Mouse (Mus musculus): ENCODE measurements around the gene Kif1b. TPM values are rescaled to one million over a fixed set of nuclear protein-coding genes. Genes with fewer than 3 reads are reported as not detected.
A peak's percentile ranks its signal among the peaks of the same experiment; 100 is the strongest.

Kif1b gene
- 59.4 and 63.5 TPM in 2 replicates for polyA plus RNA-seq (2012; ENCODE audit: insufficient read depth, insufficient read length, missing spikeins)

DNA sequence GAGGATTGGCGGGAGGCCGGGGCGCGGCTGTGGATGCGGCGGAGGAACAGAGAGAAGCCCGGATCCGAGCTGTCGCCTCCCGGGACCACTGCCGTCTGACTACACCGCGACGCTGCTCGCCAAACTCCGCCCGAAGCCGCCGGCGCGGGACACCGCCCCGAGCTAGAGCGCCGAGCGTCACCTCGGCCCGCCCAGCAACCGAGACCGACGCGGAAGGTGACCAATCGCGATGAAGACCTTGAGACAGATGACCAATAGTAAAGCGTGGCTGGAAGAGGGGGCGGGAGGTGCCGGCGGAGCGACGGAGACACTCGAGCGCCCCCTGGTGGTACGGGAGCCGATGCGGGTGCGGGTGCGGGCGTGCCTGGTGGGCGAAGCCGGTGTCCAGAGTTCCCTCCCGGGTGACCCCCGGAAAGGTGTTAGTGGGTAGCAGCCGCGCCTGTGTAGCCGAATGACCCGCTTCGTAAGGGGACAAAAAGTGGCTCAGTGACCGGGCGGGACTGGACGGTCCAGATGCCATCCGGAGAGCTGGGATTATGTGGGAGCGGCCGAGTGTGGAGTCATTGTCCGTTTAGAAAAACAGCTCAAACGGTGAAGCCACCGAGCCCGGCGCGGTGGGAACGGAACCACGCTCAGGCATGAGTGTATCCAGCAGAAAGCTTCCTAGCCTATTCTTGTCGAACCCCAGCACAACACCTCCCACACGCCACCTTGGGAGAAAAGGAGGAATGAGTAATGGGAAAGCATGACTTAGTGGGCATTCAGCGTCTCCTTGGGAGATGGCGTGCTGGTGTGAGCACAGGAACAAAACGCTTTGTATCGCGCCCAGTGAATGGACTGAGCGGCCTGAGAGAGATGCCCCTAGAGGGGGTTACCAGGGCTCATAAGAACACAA lies at the start of gene Kif1b:
Kif1b (minus strand) TSS at position 98 of the 895 bp plus-strand sequence.
- H3K4me1 ChIP-seq (ENCODE audit: control insufficient read depth, insufficient read depth, insufficient read length, low read length), result peaks cover 12% of the 10 kb centered on the region
- peak within 1 kb of the TSS; percentile 83 for H3K4me3 ChIP-seq (ENCODE audit: insufficient read depth, low read depth, low read length)
- peak within 1 kb of the TSS; percentile 87 for H3K27ac ChIP-seq (replicated peaks; ENCODE audit: low read depth, low read length)

DNA sequence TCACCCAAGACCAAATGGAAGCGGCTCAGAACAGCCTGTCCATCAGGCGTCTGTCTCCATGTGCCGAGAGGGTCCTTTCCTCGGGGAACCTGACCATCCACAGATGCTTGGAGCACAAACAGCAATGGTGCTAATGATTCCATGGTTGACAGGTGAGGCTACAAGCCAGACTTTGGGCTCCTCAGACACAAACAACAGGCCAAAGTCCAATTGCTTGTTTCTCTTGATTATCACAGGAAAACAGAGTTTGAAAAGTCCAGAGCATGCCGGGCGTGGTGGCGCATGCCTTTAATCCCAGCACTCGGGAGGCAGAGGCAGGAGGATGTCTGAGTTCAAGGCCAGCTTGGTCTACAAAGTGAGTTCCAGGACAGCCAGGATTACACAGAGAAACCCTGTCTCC lies 47.2 kb upstream of the Kif1b start:
- Histone ChIP-seq H3K4me1 (ENCODE audit: control insufficient read depth, insufficient read depth, insufficient read length, low read length) (no peaks in the 10 kb centered on the region), H3K27ac (replicated peaks; ENCODE audit: low read depth, low read length) (no peak overlapping the region), H3K4me3 (ENCODE audit: insufficient read depth, low read depth, low read length) (no peak overlapping the region)

DNA sequence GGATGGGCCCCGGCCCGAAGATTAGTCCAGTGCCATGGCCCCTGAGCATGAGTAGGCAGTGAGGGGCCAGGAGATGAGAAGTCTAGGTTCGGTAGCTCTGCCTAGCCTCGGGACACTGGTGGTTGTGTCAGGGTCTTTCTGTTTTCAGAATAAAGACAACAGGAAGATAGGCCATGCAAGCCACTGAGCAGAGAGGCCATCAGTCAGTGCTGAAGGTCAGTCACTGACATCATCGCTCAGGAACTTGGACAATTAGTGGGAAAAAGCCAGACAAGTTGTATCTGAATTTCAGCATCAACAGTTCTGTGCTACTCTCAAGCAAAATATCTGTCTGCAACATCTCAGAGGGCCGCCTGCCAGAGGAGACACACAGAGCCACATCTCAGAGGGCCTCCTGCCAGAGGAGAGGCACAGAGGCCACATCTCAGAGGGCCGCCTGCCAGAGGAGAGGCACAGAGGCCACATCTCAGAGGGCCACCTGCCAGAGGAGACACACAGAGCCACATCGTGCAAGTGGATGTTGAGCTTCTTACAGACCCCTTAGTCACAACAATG lies 44.2 kb upstream of the Kif1b start:
- Histone ChIP-seq H3K4me1 (ENCODE audit: control insufficient read depth, insufficient read depth, insufficient read length, low read length) (no peaks in the 10 kb centered on the region), H3K4me3 (ENCODE audit: insufficient read depth, low read depth, low read length) (no peak overlapping the region)

DNA sequence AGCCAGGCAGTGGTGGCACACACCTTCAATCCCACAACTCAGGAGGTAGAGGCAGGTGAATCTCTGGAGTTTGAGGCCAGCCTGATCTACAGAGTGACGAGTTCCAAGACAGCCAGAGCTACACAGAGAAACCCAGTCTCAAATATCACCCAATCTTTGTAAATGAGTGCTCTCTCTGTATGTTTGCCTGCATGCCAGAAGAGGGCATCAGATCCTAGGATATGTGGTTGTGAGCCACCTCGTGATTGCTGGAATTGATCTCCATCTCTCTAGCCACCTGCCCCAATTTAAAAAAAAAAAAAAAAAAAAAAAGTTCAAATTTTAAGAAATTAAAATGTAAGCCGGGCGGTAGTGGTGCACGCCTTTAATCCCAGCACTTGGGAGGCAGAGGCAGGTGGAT lies 41.5 kb upstream of the Kif1b start:
- no peaks in the 10 kb centered on the region for H3K4me1 ChIP-seq (ENCODE audit: control insufficient read depth, insufficient read depth, insufficient read length, low read length)
- no peak overlapping the region for H3K27ac ChIP-seq (replicated peaks; ENCODE audit: low read depth, low read length)
- H3K4me3 ChIP-seq (ENCODE audit: insufficient read depth, low read depth, low read length), result no peak overlapping the region

More for the DNA sequence above, 44.2 kb upstream of the Kif1b start:
- no peak overlapping the region for H3K27ac ChIP-seq (replicated peaks; ENCODE audit: low read depth, low read length)

DNA sequence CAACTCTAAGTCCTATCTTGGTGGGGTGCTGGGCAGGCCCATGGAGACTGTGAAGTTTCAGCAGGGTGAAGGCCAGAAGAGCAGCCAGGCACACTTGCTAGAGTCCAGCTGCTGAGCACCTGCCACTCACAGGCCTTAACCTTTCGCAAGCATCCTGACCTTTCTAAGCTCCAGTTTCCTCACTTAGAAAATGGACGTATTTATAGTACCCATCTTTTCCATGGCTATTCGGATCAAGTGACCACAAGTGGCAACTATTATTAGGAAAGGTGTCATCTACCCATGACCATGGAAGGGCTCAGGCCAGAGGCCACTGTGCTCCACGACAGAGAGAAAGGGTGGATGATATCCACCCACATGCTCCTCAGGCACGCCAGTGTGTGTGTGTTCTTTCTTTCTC lies 38.4 kb upstream of the Kif1b start:
- Histone ChIP-seq H3K4me1 (ENCODE audit: control insufficient read depth, insufficient read depth, insufficient read length, low read length) (no peaks in the 10 kb centered on the region; the same call in 1 of the 2 replicates), H3K4me3 (ENCODE audit: insufficient read depth, low read depth, low read length) (no peak overlapping the region), H3K27ac (replicated peaks; ENCODE audit: low read depth, low read length) (no peak overlapping the region)

DNA sequence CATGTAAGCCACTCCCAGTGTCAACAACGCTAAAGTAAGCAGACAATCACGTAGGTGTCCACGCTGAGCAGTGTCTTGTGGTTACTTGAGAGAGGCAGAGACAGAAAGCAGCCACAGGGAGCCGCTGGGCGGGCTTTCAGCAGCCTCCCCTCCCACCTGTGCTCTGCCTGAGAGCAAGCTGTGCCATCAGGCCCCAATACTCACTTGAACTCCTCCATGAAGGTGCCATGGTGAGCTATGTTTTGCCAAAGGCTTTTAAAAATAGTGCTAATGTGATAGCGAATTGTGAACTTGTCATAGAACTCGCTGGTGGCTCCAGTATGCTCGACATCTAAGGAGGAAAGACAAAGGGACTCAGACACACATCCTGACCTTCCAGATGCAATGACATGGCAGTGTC lies 36.8 kb upstream of the Kif1b start:
- Histone ChIP-seq H3K4me1 (ENCODE audit: control insufficient read depth, insufficient read depth, insufficient read length, low read length) (no peaks in the 10 kb centered on the region; the same call in 1 of the 2 replicates), H3K4me3 (ENCODE audit: insufficient read depth, low read depth, low read length) (no peak overlapping the region), H3K27ac (replicated peaks; ENCODE audit: low read depth, low read length) (no peak overlapping the region)

DNA sequence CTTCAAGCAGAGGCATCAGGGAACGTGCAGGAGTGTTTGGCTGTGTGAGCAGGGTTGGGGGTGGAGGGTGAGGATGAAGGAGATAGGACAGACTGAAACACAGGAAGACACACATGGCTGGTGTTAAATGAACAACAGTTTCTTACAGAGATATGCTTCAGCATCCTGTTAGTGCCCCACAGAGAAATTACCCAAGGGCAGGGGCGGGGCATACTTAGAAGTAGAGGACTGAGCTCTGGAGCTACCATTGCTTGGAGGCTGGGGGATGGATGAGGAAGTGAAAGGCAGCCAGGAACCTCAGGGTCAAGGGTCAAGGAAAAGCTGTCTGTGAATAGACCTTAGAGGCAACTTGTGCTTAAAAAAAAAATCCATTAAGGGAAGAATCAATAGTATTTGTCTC lies 33.2 kb upstream of the Kif1b start:
- H3K4me1 ChIP-seq (ENCODE audit: control insufficient read depth, insufficient read depth, insufficient read length, low read length), result no peaks in the 10 kb centered on the region; the same call in 1 of the 2 replicates
- H3K27ac ChIP-seq (replicated peaks; ENCODE audit: low read depth, low read length), result no peak overlapping the region
- no peak overlapping the region for H3K4me3 ChIP-seq (ENCODE audit: insufficient read depth, low read depth, low read length)

DNA sequence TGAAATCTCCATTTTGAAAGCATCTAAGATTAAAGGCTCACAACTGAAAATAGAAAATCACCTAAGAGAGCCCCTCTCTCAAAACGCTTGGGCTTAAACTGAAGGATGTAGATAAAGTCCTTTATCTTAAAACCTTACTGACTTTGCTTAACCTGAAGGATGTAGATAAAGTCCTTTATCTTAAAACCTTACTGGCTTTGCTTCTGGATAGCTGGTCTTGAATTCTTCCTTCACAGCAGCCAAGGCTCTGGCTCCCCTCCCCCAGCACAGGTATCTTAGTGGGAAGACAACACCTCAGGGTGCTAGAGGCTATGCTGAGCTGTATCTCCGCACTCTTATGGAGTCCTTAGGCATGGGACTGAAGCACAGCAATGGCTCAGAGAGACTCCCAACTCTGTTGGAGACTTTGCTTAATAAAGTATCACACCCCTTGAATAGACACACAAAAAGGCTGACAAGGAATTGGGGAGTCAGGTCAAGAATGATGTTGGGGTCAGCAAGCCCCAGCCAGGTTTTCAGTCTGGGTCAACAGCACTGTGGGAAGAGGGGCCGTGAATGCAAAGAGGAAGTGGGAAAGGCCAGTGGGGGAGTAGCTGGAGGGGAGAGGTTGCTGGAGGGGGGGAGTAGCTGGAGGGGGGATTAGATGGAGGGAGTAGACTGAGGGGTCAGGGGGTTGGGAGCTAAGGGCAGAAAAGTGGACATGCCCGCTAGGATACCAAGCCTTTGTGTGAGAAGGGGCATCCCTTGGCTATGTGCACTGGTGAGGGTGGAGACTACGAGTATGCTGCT lies 32.1 kb upstream of the Kif1b start:
- Histone ChIP-seq H3K4me1 (ENCODE audit: control insufficient read depth, insufficient read depth, insufficient read length, low read length) (no peaks in the 10 kb centered on the region; the same call in 1 of the 2 replicates), H3K27ac (replicated peaks; ENCODE audit: low read depth, low read length) (no peak overlapping the region), H3K4me3 (ENCODE audit: insufficient read depth, low read depth, low read length) (no peak overlapping the region)

DNA sequence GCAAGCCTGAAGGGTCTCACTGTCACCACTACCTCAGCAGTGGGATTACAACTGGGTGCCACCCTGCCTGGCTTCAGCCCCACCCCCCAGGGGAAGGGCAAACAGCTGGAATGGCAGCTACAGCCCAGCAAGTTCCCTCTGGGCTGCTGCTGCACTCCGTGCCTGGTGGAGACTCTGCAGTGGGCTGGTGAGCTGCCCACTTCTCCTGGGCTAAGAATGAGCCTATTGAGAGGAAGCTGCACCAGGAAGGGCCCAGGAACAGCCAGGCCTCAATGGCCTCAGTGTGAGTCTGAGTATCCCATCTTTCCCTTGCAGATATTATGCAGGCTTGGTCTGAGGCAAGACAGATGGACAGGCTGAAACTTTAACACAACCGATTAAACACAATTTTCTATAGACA lies 30.6 kb upstream of the Kif1b start:
- Histone ChIP-seq H3K4me3 (ENCODE audit: insufficient read depth, low read depth, low read length) (no peak overlapping the region), H3K27ac (replicated peaks; ENCODE audit: low read depth, low read length) (no peak overlapping the region), H3K4me1 (ENCODE audit: control insufficient read depth, insufficient read depth, insufficient read length, low read length) (no peaks in the 10 kb centered on the region; the same call in 1 of the 2 replicates)

DNA sequence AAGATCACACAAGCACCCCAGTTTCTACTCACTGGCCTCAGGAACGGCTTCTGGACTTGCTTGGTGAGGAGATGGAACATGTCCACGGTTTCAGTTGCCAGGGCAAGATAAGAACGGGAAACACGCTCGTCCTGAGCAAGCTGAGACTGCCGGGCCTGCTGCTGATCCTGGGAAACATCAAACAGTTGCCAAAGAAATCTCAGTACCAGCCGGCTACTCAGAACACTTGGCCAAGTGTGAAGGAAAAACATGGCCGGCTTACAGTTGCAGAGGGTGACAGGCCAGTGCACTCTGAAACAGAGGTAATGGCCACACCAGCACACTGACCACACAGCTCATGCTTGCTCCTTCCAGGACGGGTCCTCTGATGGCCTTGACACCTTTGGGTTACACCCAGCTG lies 29.9 kb upstream of the Kif1b start:
- Histone ChIP-seq H3K27ac (replicated peaks; ENCODE audit: low read depth, low read length) (no peak overlapping the region), H3K4me3 (ENCODE audit: insufficient read depth, low read depth, low read length) (no peak overlapping the region)

DNA sequence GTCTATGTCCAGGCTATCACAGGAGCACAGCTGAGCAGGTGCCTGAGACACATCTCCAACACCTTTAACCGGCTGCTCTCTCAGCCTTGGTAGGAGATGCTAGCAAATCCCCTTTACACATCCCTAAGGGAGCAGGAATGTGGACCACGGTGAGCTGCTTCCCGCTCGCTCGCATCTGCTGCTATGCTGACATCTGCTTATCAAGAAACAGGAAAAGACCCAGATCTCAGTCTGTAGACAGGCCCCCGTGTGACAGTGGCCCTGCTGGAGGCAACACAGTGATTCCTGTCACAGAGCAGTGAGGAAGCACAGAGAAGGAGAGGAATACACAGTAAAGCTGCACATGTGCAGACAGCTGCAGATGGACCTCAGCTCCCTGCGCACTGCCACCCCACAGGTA lies 28.8 kb upstream of the Kif1b start:
- Histone ChIP-seq H3K27ac (replicated peaks; ENCODE audit: low read depth, low read length) (no peak overlapping the region), H3K4me1 (ENCODE audit: control insufficient read depth, insufficient read depth, insufficient read length, low read length) (no peaks in the 10 kb centered on the region; the same call in 1 of the 2 replicates)

More for the DNA sequence above, 29.9 kb upstream of the Kif1b start:
- H3K4me1 ChIP-seq (ENCODE audit: control insufficient read depth, insufficient read depth, insufficient read length, low read length), result no peaks in the 10 kb centered on the region; the same call in 1 of the 2 replicates

DNA sequence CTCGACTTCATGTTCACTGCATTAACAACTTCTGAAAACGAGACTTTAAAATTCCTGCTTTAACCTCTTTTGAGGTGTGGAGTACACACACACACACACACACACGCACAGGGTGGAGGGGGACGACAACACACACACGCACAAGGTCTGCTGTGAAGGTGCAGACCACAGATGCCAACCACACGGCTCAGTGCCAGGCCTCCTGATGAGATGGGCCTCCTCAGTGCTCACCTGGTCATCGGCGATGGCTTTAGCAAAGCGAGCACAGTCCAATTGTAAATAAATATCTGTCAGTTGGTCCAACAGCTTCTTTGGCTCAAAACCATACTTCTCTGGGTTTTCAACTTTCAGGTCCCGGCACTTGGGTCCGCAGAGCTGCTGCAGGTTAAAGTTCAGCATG lies 27.4 kb upstream of the Kif1b start:
- H3K27ac ChIP-seq (replicated peaks; ENCODE audit: low read depth, low read length), result no peak overlapping the region
- no peaks in the 10 kb centered on the region for H3K4me1 ChIP-seq (ENCODE audit: control insufficient read depth, insufficient read depth, insufficient read length, low read length)
- no peak overlapping the region for H3K4me3 ChIP-seq (ENCODE audit: insufficient read depth, low read depth, low read length)

More for the DNA sequence above, 28.8 kb upstream of the Kif1b start:
- H3K4me3 ChIP-seq (ENCODE audit: insufficient read depth, low read depth, low read length), result no peak overlapping the region

DNA sequence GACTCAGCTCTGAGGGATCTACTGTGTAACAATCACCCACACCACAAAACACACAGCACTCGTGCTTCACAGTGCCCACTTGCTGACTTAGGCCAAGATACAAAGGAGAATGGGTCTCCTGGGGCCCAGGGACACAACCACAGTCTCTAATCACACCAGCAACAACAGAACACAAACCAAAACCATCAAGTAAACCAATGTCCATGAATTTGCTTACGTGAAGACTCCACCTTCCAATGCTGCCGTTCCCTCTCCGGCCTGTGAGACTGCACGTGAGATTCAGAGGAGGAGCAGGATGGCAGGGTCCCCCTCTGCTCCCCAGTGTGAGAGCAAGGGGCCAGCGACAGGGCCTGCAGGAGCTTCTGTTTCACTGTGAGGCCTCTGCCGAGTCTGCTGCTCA lies 25.2 kb upstream of the Kif1b start:
- Histone ChIP-seq H3K4me3 (ENCODE audit: insufficient read depth, low read depth, low read length) (no peak overlapping the region), H3K4me1 (ENCODE audit: control insufficient read depth, insufficient read depth, insufficient read length, low read length) (no peaks in the 10 kb centered on the region), H3K27ac (replicated peaks; ENCODE audit: low read depth, low read length) (no peak overlapping the region)

DNA sequence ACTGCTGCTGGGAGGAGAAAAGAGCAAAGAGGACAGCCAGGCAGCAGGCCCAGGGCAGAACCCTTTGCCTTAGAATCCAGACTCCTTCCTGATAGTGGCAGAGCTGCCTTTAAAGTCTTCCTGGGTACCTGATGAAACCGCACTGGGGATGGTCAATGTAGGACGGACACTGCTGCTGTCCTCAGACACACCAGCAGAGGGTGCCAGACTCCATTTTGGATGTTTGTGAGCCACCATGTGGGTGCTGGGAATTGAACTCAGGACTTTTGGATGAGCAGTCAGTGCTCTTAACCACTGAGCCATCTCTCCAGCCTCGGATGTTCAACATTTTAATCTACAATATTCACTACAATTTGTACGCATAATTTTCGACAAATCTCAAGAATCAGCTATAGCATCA lies 23.0 kb upstream of the Kif1b start:
- Histone ChIP-seq H3K4me3 (ENCODE audit: insufficient read depth, low read depth, low read length) (no peak overlapping the region), H3K27ac (replicated peaks; ENCODE audit: low read depth, low read length) (no peak overlapping the region), H3K4me1 (ENCODE audit: control insufficient read depth, insufficient read depth, insufficient read length, low read length) (no peaks in the 10 kb centered on the region)

DNA sequence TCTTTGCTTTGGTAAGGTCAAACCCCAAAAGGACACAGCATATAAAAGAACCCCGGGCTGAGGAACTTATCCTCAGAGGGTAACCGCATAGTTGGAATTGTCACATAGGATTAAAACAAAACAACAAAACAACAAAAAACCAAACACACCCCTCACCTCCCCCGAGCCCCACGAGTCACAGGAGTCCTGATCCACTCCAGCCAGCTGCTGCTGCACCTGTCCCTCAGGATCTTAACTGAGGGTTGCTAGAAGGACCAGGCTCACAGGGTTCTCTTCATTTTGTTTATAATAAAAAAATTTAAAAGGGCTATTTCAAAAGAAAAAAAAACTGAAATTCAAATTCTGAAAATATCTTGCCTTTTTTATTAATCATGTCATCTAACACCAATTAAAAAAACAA lies 21.2 kb upstream of the Kif1b start:
- Histone ChIP-seq H3K4me1 (ENCODE audit: control insufficient read depth, insufficient read depth, insufficient read length, low read length) (no peaks in the 10 kb centered on the region), H3K4me3 (ENCODE audit: insufficient read depth, low read depth, low read length) (no peak overlapping the region), H3K27ac (replicated peaks; ENCODE audit: low read depth, low read length) (no peak overlapping the region)
